Mouse (Mus musculus) testis, adult 2 months (tissue): ENCODE data around the gene Calr.

Source experiments
- CTCF ChIP-seq: fragments of 200-500 bp; IDR thresholded peaks from 2 replicates; pipeline ENCODE4 v1.5.1; 2012; ENCODE audit warnings: low read depth, mild to moderate bottlenecking, inconsistent platforms, low read length, moderate library complexity; ENCODE audit not compliant: control insufficient read depth, insufficient read depth, insufficient replicate concordance
- POLR2A ChIP-seq: fragments of 200-500 bp; IDR thresholded peaks from 2 replicates; pipeline ENCODE4 v1.6.1; 2012; ENCODE audit warnings: low read depth, mild to moderate bottlenecking, inconsistent platforms, low read length, moderate library complexity; ENCODE audit not compliant: control insufficient read depth

DNA sequence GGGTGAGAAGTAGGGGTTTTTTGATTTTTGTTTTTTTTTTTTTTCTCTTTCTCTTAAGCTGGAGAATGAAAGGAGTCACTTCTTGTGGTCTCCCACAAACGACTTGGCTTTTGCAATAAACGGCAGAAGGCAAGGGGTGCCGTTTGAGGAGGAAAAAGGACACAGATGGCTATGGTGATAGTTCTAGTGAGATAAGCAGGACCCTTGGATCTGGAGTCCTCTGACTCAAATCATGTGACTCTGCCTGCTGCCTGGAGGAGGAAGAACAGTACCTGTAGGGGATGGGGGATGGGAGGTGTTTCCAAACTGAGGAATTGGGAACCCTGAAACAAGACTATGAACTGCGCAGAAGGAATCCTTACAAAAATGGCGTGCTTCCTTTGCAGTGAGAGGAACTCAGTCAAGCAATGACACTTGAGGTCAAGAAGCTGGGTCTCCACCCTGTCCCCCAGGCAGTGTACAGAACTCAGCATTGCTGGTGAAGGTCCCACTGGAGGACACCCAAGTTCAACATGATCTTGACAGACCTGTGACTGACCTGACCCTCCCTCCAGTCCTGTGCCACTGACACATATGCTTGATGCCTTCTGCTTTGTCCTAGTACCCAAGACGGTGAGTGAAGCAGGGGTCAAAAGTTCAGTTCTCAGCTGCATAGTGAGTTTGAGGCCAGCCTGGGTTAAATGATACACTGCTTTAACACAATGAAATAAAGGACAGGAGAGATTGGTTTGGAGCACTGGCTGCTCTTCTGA is 1.1 kb upstream of the Calr start:
- TF ChIP-seq POLR2A (no peak), CTCF (no peak)
